Mouse (Mus musculus): ENCODE measurements at regions not wholly inside any gene's neighbourhood (a gene's known extent, or its start where the extent isn't known, plus 50 kb on each side); places are given as distances from the start of the nearest gene placed in this dataset.
A peak's percentile ranks its signal among the peaks of the same experiment; 100 is the strongest.
"Not testable (repeated sequence)": the region's sequence is repeated elsewhere in the genome, so short reads cannot be mapped to it uniquely, and the experiment has no call there.

DNA sequence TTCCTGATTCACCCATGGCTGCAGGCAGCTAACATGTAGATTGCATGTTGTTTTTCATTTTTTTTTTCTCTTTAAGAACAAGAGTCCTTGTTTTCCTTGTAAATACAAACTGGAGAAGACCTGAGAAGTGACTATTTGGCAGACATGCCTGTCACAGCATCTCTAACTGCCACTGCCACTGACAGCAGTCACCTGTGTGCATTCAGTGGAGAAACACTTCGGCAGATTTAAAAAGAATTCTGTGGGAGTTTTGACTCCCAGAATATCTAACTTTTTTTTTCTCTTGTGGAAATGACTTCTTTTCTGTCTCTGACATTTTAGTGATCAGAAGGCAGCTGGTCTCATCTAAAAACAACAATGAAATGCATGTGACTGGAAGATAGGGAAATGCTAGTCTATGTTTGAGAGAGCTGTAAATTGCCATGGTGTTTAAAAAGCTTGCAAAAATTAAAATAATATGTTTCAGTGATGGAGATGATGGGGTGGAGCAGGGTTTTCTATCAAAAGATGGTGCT, 526.0 kb upstream of the Agtr1b start:
- DNase-seq, result no peak

GRCm38 (mm10) chr3:20864241-20864640, 497.3 kb upstream of the Agtr1b start:
- DNase-seq, result no peak

GRCm38 (mm10) chr3:20831038-20831437, 464.1 kb upstream of the Agtr1b start:
- DNase-seq, result no peak

- DNase-seq, result no peak
Measured at GRCm38 (mm10) chr3:20829391-20829790, 462.4 kb upstream of the Agtr1b start.

- DNase-seq, result no peak
Measured at GRCm38 (mm10) chr3:20828811-20829210, 461.8 kb upstream of the Agtr1b start.

GRCm38 (mm10) chr3:20825661-20826334, 458.8 kb upstream of the Agtr1b start:
- DNase-seq, result no peak

- no peak for DNase-seq
Measured at GRCm38 (mm10) chr3:20822226-20822625, 455.2 kb upstream of the Agtr1b start.

DNA sequence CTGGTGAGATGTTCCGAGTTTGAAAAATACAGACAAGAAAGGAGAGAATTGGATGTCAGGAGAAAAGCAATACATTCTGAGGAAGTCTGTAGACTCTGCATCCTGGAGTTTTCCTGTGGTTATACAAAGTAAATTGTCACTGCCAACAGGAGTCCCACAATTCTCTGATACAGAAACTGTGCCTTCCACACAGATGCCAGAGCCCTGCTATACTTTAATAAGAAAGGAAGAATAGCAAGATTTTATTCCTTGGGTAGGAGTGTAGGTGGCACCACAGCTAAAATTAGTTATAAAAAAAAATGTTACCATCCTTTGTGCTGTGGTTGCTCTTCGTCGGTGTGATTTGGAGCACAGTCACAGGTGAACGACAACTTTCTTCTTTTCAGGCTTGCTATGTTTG, 454.7 kb upstream of the Agtr1b start:
- DNase-seq, result no peak

- no peak for DNase-seq
Measured at GRCm38 (mm10) chr3:20820047-20820446, 453.1 kb upstream of the Agtr1b start.

GRCm38 (mm10) chr3:20819586-20819985, 452.6 kb upstream of the Agtr1b start:
- DNase-seq, result no peak

GRCm38 (mm10) chr3:20816613-20817012, 449.6 kb upstream of the Agtr1b start:
- no peak for DNase-seq

DNA sequence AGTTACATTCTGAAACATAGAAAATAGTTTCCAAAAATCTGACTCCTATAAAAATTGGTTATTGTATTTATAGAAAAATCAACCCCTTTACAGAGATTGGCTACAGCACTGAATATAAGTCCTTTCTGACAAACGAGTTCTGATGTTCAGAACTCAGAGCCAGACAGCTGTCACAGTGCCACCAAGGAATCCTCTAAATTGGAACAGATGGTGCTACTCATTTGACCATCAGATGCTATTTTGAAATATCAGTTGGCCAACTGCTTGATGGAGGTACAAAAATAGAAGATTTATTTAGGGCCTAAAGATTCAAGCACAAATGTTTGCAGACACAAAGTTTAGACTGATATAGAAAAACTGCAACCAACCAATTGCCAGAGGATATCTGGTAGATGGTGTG, 427.3 kb upstream of the Agtr1b start:
- DNase-seq, result no peak

- DNase-seq, result no peak
Measured at GRCm38 (mm10) chr3:20792503-20792902, 425.5 kb upstream of the Agtr1b start.

- no peak for DNase-seq
Measured at GRCm38 (mm10) chr3:20777883-20778282, 410.9 kb upstream of the Agtr1b start.

DNA sequence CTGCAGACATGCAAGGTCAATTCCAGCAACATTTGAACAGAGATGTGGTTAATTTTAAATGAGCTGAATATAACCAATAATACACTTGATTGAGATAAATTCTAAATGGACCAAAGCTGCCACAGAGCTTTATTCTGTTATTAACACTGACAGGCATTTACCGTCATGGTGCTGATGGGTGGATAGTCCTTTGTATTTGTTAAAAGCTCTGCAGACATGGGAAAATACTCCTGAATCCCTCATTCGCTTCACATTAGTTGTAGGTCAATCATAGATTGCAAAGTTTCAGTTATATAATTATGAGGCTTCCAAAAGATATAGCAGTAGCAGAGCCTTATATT, 410.0 kb upstream of the Agtr1b start:
- DNase-seq, result no peak

DNA sequence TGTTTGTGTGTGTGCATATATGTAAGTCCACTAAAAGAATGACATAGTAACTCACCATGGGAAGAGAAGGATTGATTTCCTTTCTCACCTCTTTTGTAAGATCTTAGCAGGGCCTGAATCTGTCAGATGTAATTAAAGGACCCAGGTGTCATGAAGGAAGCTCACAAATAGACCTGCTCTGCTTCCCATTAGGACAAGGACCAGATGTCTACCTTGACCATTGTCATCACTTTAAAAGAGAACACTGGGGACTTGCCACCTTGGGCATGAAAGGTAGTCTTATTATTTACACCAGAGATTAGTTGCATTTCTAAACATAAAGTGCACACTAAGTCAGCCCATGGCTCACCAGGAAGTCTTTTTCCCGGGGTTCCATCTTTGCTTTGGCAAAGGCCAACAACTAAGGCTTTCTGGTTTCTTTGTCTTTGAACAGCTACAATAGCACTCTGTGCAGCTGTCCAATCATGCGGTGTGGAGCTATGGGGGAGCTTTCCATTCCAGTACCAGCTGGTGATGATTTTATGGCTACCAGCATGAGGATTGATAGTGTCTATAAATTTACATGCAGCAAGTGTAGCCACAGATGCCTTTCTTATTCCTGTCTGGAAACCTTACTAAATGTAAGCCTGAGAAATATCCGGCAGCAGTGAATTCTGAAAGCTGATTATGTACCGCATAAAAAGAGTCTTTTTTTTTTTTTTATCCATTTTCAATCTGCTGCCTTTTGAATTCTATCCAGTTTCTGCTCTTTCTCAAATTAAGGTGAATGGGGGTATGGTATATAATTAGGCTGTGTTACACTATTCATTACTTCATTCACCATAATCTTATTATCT, 409.4 kb upstream of the Agtr1b start:
- no peak for DNase-seq

DNA sequence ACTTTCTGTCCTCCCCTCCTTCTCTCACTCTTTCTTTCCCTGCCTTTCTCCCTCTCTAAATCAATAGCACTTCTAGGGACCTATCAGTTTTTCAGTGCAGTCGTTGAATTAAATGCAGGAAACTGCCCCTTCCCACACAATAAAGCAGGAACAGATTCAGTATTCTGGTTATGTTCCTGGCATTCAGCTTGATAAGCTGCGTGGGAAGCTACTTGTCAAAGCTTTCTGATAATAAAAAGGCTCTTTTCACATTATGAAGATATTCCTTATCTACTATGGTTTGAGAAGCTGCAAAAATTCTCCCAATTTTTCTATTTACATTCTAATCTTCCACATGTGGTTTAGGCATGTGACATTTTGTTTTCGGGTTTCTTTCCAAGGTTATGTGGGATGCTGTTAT, 367.3 kb upstream of the Agtr1b start:
- no peak for DNase-seq

DNA sequence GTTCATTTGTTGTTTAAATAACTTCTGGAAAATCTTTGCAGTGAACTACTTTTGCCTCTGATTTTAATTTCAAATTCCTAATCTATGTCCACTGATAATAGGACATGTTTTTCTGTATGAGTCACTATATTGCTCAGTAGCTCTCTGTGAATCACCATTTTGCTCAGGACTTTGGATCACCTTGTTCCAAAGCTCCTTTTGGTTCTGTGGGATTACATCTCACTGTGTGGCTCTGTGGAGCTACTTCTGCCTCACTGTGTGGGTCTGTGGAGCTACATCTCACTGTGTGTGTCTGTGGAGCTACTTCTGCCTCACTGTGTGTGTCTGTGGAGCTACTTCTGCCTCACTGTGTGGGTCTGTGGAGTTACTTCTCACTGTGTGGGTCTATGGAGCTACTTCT, 365.0 kb upstream of the Agtr1b start:
- no peak for DNase-seq

- peak; percentile 31 for DNase-seq
Measured at GRCm38 (mm10) chr3:20730481-20730880, 363.5 kb upstream of the Agtr1b start.

GRCm38 (mm10) chr3:20729776-20730175, 362.8 kb upstream of the Agtr1b start:
- DNase-seq, result not testable (repeated sequence)

GRCm38 (mm10) chr3:20714671-20715070, 347.7 kb upstream of the Agtr1b start:
- DNase-seq, result no peak

DNA sequence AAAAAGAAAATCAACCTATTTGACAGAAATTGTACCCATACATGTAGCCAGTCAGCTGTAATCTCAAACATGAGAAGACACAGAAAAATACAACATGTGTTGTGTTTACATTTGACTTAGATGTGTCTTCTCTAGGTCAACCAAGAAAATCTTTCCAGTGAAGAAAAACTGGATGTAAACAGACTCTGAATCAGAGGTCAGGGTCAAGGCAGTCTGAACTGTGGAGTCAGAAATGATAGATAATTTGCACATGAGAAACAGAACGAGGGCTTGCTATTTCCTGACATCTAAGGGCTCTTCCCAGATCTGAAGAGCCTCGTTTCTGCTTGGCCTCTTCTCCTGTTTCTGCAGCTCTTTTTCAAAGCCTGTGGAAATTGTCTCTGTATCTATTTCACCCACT, 342.7 kb upstream of the Agtr1b start:
- no peak for DNase-seq

- no peak for DNase-seq
Measured at GRCm38 (mm10) chr3:20695322-20695859, 328.4 kb upstream of the Agtr1b start.

DNA sequence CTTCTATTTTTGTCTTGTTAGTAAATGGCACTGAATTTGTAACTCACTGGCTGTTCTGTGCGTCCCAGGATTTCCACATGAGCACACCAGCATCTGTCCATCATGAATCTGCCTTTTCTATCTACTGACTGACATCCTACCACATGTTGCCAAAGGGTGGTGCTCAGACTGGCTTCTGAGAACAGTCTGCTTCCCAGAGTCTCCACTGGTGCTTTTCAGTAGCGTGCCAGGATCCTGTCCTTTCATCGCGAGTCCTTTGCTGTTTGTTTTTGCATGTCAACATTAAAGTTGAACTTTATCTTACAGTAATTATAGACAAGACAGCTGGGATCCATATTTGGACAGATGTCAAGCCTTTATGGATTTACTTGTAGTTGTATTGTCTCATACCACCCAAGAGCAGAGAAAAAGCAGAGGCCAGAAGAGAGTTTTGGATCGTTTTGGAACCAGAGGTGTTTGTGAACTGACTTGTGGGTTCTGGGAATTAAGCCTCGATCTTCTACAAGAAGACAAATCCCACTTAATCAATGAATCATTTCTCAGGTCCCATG, 314.0 kb upstream of the Agtr1b start:
- DNase-seq, result no peak
